Mouse (Mus musculus) liver, postnatal 0 days (tissue): Measurements from ENCODE around the gene H2-Q10. TPM values are rescaled to one million over a fixed set of nuclear protein-coding genes. Genes with fewer than 3 reads are reported as not detected.
"Not testable (repeated sequence)": the region's sequence is repeated elsewhere in the genome, so short reads cannot be mapped to it uniquely, and the experiment has no call there.

Source experiments
- ATAC-seq: fragments of 200-750 bp; cut with Nextera tagmentation; 2 replicates; pipeline ENCODE4 v1.8.0; 2017; ENCODE audit warnings: mild to moderate bottlenecking, moderate library complexity
- DNase-seq: peaks from one replicate; pipeline ENCODE4 v3.0.0-alpha.2; 2016
- H3K27ac ChIP-seq: fragments of 300-500 bp; sonication (generic); 2 replicates; pipeline ENCODE4 v1.5.1; 2014; ENCODE audit warnings: antibody characterized with exemption, moderate library complexity, mild to moderate bottlenecking, low read depth
- H3K27me3 ChIP-seq: fragments of 300-500 bp; sonication (generic); 2 replicates; pipeline ENCODE4 v1.6.1; 2014; ENCODE audit warnings: low read length, control low read depth, mixed read lengths; ENCODE audit not compliant: insufficient read depth
- H3K36me3 ChIP-seq: fragments of 300-500 bp; sonication (generic); replicated peaks from 2 replicates; pipeline ENCODE4 v1.6.1; 2014; ENCODE audit warnings: mild to moderate bottlenecking, control low read depth, low read length, moderate library complexity, mixed read lengths; ENCODE audit not compliant: insufficient read depth
- H3K4me1 ChIP-seq: fragments of 300-500 bp; sonication (generic); 2 replicates; pipeline ENCODE4 v1.6.1; 2014; ENCODE audit warnings: antibody characterized with exemption, mild to moderate bottlenecking, control low read depth; ENCODE audit not compliant: insufficient read depth
- H3K4me2 ChIP-seq: fragments of 300-500 bp; sonication (generic); 2 replicates; pipeline ENCODE4 v1.6.1; 2014; ENCODE audit warnings: low read depth, mild to moderate bottlenecking, low read length, moderate library complexity, mixed read lengths
- H3K4me3 ChIP-seq: fragments of 300-500 bp; sonication (generic); 2 replicates; pipeline ENCODE4 v1.5.1; 2014; ENCODE audit warnings: low read depth, low read length
- H3K9ac ChIP-seq: fragments of 300-500 bp; sonication (generic); replicated peaks from 2 replicates; pipeline ENCODE4 v1.6.1; 2014; ENCODE audit warnings: mild to moderate bottlenecking, moderate library complexity
- H3K9me3 ChIP-seq: fragments of 300-500 bp; sonication (generic); 2 replicates; pipeline ENCODE4 v1.6.1; 2016; ENCODE audit warnings: mild to moderate bottlenecking, control low read depth, low read length, mixed read lengths
- CTCF ChIP-seq: sonication (generic); IDR thresholded peaks from 2 replicates; pipeline ENCODE4 v1.5.1; 2016; ENCODE audit warnings: antibody characterized with exemption, low read depth
- WGBS: fragments of 180-500 bp; shearing (Covaris S2); extraction: QIAGEN DNeasy Blood & Tissue Kit; methylation state at CpG from one replicate; pipeline ENCODE4 v1.1.7; 2014; ENCODE audit not compliant: insufficient replicate concordance; 5-methylcytosine and 5-hydroxymethylcytosine counted together
- polyA plus RNA-seq: library from polyadenylated mRNA; unstranded; fragments of >200 nt; fragmentation: Nextera tagmentation; extraction: Ambion mirVana; gene quantifications from 2 replicates; pipeline ENCODE4 v1.2.1, GENCODE M21; 2015

H2-Q10 gene
- polyA plus RNA-seq, 1 experiment from 2014 or later = 683 TPM

- not testable (repeated sequence) for H3K4me2 ChIP-seq, DNase-seq, H3K27ac ChIP-seq, ATAC-seq, H3K36me3 ChIP-seq, H3K9me3 ChIP-seq, H3K4me3 ChIP-seq, H3K9ac ChIP-seq, H3K4me1 ChIP-seq
- peaks cover 12% of the 10 kb centered on the region for H3K27me3 ChIP-seq
- WGBS = 79% methylated on average over 6 of the region's 6 CpGs
Observed at GRCm38 (mm10) chr17:35428883-35429282, 41.0 kb upstream of the H2-Q10 start.

GRCm38 (mm10) chr17:35430671-35431070 lies 39.2 kb upstream of the H2-Q10 start:
- H3K4me1 ChIP-seq, H3K9ac ChIP-seq, DNase-seq, H3K4me3 ChIP-seq, H3K27me3 ChIP-seq, H3K4me2 ChIP-seq, H3K27ac ChIP-seq, ATAC-seq, H3K9me3 ChIP-seq, H3K36me3 ChIP-seq: not testable (repeated sequence)
- 76% methylated on average over 6 of the region's 6 CpGs for WGBS

DNA sequence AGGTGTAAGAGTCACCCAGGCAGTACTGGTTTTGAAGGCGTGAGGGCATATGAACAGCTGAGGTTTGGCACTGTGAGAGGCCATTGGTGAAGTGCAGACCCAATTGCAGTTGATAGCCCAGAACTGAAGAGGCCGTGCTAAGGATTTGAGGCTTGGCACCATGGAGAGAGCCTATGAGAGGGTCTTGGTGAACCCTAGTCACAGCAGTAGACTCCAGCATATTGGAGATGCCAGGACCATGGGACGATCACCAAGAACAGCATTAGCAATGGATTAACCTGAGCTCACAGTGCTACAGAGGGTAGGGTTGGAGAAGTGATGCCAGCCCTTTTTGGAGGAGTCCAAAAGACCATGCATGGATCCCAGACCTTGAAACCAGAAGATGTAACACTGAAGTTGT lies 37.7 kb upstream of the H2-Q10 start:
- 69% methylated on average over 2 of the region's 3 CpGs for WGBS
- not testable (repeated sequence) for ATAC-seq, H3K4me3 ChIP-seq

DNA sequence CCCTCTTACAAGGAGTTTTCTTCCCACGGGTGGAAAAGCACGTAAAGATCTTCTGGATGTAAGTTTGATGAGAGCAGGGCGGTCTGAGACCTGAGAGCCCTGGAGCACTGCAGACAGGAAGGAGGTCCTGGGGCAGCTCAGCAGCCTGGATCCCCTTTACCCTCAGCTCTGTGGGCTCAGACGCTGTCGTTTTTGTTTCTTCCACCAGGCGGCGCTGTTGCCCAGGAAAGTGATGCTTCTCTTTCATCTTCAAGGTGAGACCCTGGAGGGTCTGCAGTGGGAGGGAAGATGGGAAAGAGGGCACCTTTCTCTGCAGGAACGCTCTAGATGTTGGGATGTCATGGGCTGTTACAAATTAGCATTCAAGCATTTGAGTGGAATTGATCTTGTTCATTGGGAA lies 35.1 kb upstream of the H2-Q10 start:
- DNase-seq = peak; percentile 61
- H3K9me3 ChIP-seq, ATAC-seq, H3K27ac ChIP-seq, H3K27me3 ChIP-seq, H3K4me1 ChIP-seq, H3K4me2 ChIP-seq, H3K36me3 ChIP-seq, H3K9ac ChIP-seq, H3K4me3 ChIP-seq: not testable (repeated sequence)
- 9% methylated on average over 8 of the region's 8 CpGs for WGBS
- peak; percentile 73 for TF ChIP-seq CTCF

More for the DNA sequence above, 37.7 kb upstream of the H2-Q10 start:
- not testable (repeated sequence) for H3K9ac ChIP-seq, H3K36me3 ChIP-seq, H3K9me3 ChIP-seq, DNase-seq, H3K27me3 ChIP-seq, H3K4me2 ChIP-seq, H3K4me1 ChIP-seq, H3K27ac ChIP-seq

GRCm38 (mm10) chr17:35435577-35435976 lies 34.3 kb upstream of the H2-Q10 start:
- not testable (repeated sequence) for H3K9ac ChIP-seq, H3K36me3 ChIP-seq, H3K9me3 ChIP-seq, DNase-seq, ATAC-seq, H3K27ac ChIP-seq, H3K4me3 ChIP-seq, H3K4me1 ChIP-seq, H3K4me2 ChIP-seq
- peaks cover 12% of the 10 kb centered on the region for H3K27me3 ChIP-seq
- 63% methylated on average over 3 of the region's 3 CpGs for WGBS

DNA sequence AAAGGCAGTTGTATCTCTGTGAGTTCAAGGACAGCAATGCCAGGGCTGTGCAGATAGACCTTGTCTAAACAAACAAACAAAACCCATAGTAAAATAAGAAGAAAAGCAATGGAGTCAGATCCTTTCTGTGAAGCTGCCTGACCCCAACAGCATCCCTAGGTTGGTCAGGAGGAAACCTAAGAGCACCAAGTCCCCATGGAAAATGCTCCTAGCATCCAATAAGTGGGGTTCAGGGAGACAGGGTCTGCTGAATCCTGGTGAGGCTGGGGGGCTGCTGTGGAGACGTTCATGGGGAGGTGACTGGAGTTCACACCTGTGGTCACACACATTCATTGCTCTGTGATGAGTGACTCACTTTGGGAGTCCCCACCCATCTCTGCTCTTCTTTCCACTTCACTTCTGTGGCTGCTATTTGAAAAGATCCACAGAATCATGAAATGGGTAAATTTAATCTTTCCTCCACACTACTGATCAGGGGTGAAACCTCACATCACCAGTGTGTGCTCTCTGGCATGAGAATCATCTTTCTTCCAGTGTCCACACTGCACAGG lies 32.4 kb upstream of the H2-Q10 start:
- not testable (repeated sequence) for DNase-seq, H3K4me3 ChIP-seq, H3K9me3 ChIP-seq, H3K36me3 ChIP-seq, H3K4me2 ChIP-seq, H3K27ac ChIP-seq, ATAC-seq, H3K9ac ChIP-seq, H3K4me1 ChIP-seq
- 58% methylated on average over 1 of the region's 1 CpGs for WGBS
- peaks cover 12% of the 10 kb centered on the region for H3K27me3 ChIP-seq

GRCm38 (mm10) chr17:35438395-35438794 lies 31.5 kb upstream of the H2-Q10 start:
- not testable (repeated sequence) for H3K4me1 ChIP-seq, H3K9ac ChIP-seq, H3K9me3 ChIP-seq, H3K4me3 ChIP-seq, H3K36me3 ChIP-seq, ATAC-seq, H3K27ac ChIP-seq, DNase-seq, H3K4me2 ChIP-seq
- H3K27me3 ChIP-seq = peaks cover 12% of the 10 kb centered on the region
- WGBS = 71% methylated on average over 1 of the region's 3 CpGs

- Histone ChIP-seq H3K27me3 (peaks cover 12% of the 10 kb centered on the region), H3K4me3 (peak within 1 kb of the TSS; percentile 44), H3K4me2 (peak within 1 kb of the TSS; percentile 73), H3K9ac (0 out of 2 replicates have a peak within 1 kb of the TSS, but pooled peaks have one; percentile 45)
- not testable (repeated sequence) for H3K9me3 ChIP-seq, H3K36me3 ChIP-seq, H3K27ac ChIP-seq, H3K4me1 ChIP-seq
- ATAC-seq (peak; percentile 97), DNase-seq (peak; percentile 84)
- WGBS = 6% methylated on average over 14 of the region's 18 CpGs
Observed at GRCm38 (mm10) chr17:35438885-35439284, 31.0 kb upstream of the H2-Q10 start, which contains the start of gene H2-Q7. Gene H2-Q7 (plus strand): TSS chr17:35439155.

DNA sequence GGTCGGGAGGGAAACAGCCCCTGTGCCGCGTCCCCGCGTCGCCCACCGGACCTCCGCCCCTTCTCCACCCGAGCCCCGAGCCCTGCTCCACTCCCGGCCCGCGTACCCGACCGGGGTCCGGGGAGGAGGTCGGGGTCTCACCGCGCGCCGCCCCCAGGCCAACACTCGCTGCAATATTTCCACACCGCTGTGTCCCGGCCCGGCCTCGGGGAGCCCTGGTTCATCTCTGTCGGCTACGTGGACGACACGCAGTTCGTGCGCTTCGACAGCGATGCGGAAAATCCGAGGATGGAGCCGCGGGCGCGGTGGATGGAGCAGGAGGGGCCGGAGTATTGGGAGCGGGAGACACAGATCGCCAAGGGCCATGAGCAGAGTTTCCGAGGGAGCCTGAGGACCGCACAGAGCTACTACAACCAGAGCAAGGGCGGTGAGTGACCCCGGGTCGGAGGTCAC lies 30.6 kb upstream of the H2-Q10 start:
- Histone ChIP-seq H3K4me3 (peak overlapping the region; percentile 44), H3K9ac (0 out of 2 replicates have a peak overlapping the region, but pooled peaks have one; percentile 45), H3K27me3 (peaks cover 12% of the 10 kb centered on the region), H3K4me2 (peak overlapping the region; percentile 73)
- not testable (repeated sequence) for H3K4me1 ChIP-seq, H3K27ac ChIP-seq, H3K36me3 ChIP-seq, DNase-seq, H3K9me3 ChIP-seq
- WGBS = 2% methylated on average over 41 of the region's 48 CpGs
- peak; percentile 62 for ATAC-seq
